Mouse (Mus musculus) embryonic facial prominence, embryonic 15.5 days (tissue): ENCODE data around the gene Gm29776. TPM values are rescaled to one million over a fixed set of nuclear protein-coding genes. Genes with fewer than 3 reads are reported as not detected.

Experiments
- ATAC-seq: fragments of 200-750 bp; cut with Nextera tagmentation; 2 replicates; pipeline ENCODE4 v1.8.0; 2017; ENCODE audit warnings: low read depth, moderate TSS enrichment; ENCODE audit not compliant: insufficient number of reproducible peaks, low FRiP score, low TSS enrichment
- H3K27ac ChIP-seq: fragments of 300-500 bp; sonication (generic); replicated peaks from 2 replicates; pipeline ENCODE4 v1.5.1; 2015; ENCODE audit warnings: mild to moderate bottlenecking, inconsistent platforms
- H3K27me3 ChIP-seq: fragments of 300-500 bp; sonication (generic); 2 replicates; pipeline ENCODE4 v1.6.1; 2015; ENCODE audit warnings: inconsistent platforms
- H3K36me3 ChIP-seq: fragments of 300-500 bp; sonication (generic); 2 replicates; pipeline ENCODE4 v1.6.1; 2015; ENCODE audit warnings: mild to moderate bottlenecking, inconsistent platforms
- H3K4me1 ChIP-seq: fragments of 300-500 bp; sonication (generic); 2 replicates; pipeline ENCODE4 v1.6.1; 2015; ENCODE audit warnings: inconsistent platforms
- H3K4me2 ChIP-seq: fragments of 300-500 bp; sonication (generic); replicated peaks from 2 replicates; pipeline ENCODE4 v1.6.1; 2015; ENCODE audit warnings: mild to moderate bottlenecking, inconsistent platforms
- H3K4me3 ChIP-seq: fragments of 300-500 bp; sonication (generic); replicated peaks from 2 replicates; pipeline ENCODE4 v1.5.1; 2015; ENCODE audit warnings: mild to moderate bottlenecking, inconsistent platforms
- H3K9ac ChIP-seq: fragments of 300-500 bp; sonication (generic); 2 replicates; pipeline ENCODE4 v1.6.1; 2015; ENCODE audit warnings: inconsistent platforms
- H3K9me3 ChIP-seq: fragments of 300-500 bp; sonication (generic); replicated peaks from 2 replicates; pipeline ENCODE4 v1.6.1; 2016; ENCODE audit warnings: inconsistent platforms
- WGBS: fragments of 180-500 bp; shearing (Covaris S2); methylation state at CpG from one replicate; pipeline ENCODE4 v1.1.7; 2015; 5-methylcytosine and 5-hydroxymethylcytosine counted together
- polyA plus RNA-seq: library from polyadenylated mRNA; unstranded; fragments of >200 nt; fragmentation: Nextera tagmentation; extraction: Ambion mirVana; gene quantifications from 2 replicates; pipeline ENCODE4 v1.2.1, GENCODE M21; 2015

Gene Gm29776
- polyA plus RNA-seq, 1 experiment from 2014 or later: 0.23 TPM

- WGBS: 70% methylated on average over 13 of the region's 13 CpGs
- Histone ChIP-seq H3K9me3 (no peaks in the 10 kb centered on the region), H3K36me3 (no peaks in the 10 kb centered on the region), H3K4me3 (no peak overlapping the region), H3K27me3 (no peaks in the 10 kb centered on the region), H3K4me1 (no peaks in the 10 kb centered on the region), H3K27ac (no peak overlapping the region), H3K4me2 (no peak overlapping the region), H3K9ac (no peak overlapping the region)
- no peak for ATAC-seq
Measured at GRCm38 (mm10) chr14:54728823-54729653, 30.4 kb upstream of the Gm29776 start.

GRCm38 (mm10) chr14:54727565-54727964, 28.9 kb upstream of the Gm29776 start:
- no peak for ATAC-seq
- 68% methylated on average over 5 of the region's 5 CpGs for WGBS
- Histone ChIP-seq H3K9me3 (no peaks in the 10 kb centered on the region), H3K4me3 (no peak overlapping the region), H3K4me2 (no peak overlapping the region), H3K4me1 (no peaks in the 10 kb centered on the region), H3K36me3 (no peaks in the 10 kb centered on the region), H3K27ac (no peak overlapping the region), H3K27me3 (no peaks in the 10 kb centered on the region), H3K9ac (no peak overlapping the region)

- WGBS: 72% methylated on average over 6 of the region's 6 CpGs
- Histone ChIP-seq H3K27ac (no peak overlapping the region), H3K4me1 (no peaks in the 10 kb centered on the region), H3K36me3 (no peaks in the 10 kb centered on the region), H3K27me3 (no peaks in the 10 kb centered on the region), H3K4me2 (no peak overlapping the region), H3K4me3 (no peak overlapping the region), H3K9ac (no peak overlapping the region), H3K9me3 (no peaks in the 10 kb centered on the region)
- no peak for ATAC-seq
Measured at GRCm38 (mm10) chr14:54724049-54724448, 25.4 kb upstream of the Gm29776 start.

GRCm38 (mm10) chr14:54721711-54722110, 23.1 kb upstream of the Gm29776 start:
- Histone ChIP-seq H3K4me1 (no peaks in the 10 kb centered on the region), H3K4me3 (no peak overlapping the region), H3K27ac (no peak overlapping the region), H3K9ac (no peak overlapping the region), H3K4me2 (no peak overlapping the region), H3K27me3 (no peaks in the 10 kb centered on the region), H3K9me3 (no peaks in the 10 kb centered on the region), H3K36me3 (no peaks in the 10 kb centered on the region)
- ATAC-seq: no peak
- 72% methylated on average over 10 of the region's 10 CpGs for WGBS

GRCm38 (mm10) chr14:54720654-54721350, 22.2 kb upstream of the Gm29776 start:
- Histone ChIP-seq H3K27me3 (no peaks in the 10 kb centered on the region), H3K4me1 (no peaks in the 10 kb centered on the region), H3K4me3 (no peak overlapping the region), H3K27ac (no peak overlapping the region), H3K4me2 (no peak overlapping the region), H3K9me3 (no peaks in the 10 kb centered on the region), H3K9ac (no peak overlapping the region), H3K36me3 (no peaks in the 10 kb centered on the region)
- 80% methylated on average over 7 of the region's 7 CpGs for whole genome bisulfite sequencing
- no peak for ATAC-seq

- WGBS: 90% methylated on average over 11 of the region's 11 CpGs
- no peak for ATAC-seq
- Histone ChIP-seq H3K4me1 (no peaks in the 10 kb centered on the region), H3K4me3 (no peak overlapping the region), H3K9ac (no peak overlapping the region), H3K9me3 (no peaks in the 10 kb centered on the region), H3K4me2 (no peak overlapping the region), H3K36me3 (no peaks in the 10 kb centered on the region), H3K27me3 (0 out of 2 replicates have a peak, but pooled peaks cover under 1% of the 10 kb centered on the region), H3K27ac (no peak overlapping the region)
Measured at GRCm38 (mm10) chr14:54720041-54720440, 21.4 kb upstream of the Gm29776 start.

GRCm38 (mm10) chr14:54715402-54715801, 16.8 kb upstream of the Gm29776 start:
- ATAC-seq: no peak
- H3K27me3 ChIP-seq: peaks cover 5% of the 10 kb centered on the region; the same call in 1 of the 2 replicates
- H3K4me3 ChIP-seq: no peak overlapping the region
- H3K9ac ChIP-seq: no peak overlapping the region
- no peak overlapping the region for H3K4me2 ChIP-seq
- H3K36me3 ChIP-seq: no peaks in the 10 kb centered on the region
- no peaks in the 10 kb centered on the region for H3K9me3 ChIP-seq
- 53% methylated on average over 1 of the region's 1 CpGs for WGBS
- H3K4me1 ChIP-seq: peaks cover 12% of the 10 kb centered on the region
- H3K27ac ChIP-seq: no peak overlapping the region

- 3% methylated on average over 15 of the region's 15 CpGs for WGBS
- Histone ChIP-seq H3K4me3 (peak overlapping the region; percentile 39), H3K9ac (0 out of 2 replicates have a peak overlapping the region, but pooled peaks have one; percentile 6), H3K27ac (no peak overlapping the region), H3K4me1 (peaks cover 12% of the 10 kb centered on the region), H3K27me3 (peaks cover 5% of the 10 kb centered on the region; the same call in 1 of the 2 replicates), H3K9me3 (no peaks in the 10 kb centered on the region), H3K36me3 (no peaks in the 10 kb centered on the region), H3K4me2 (peak overlapping the region; percentile 72)
- ATAC-seq: peak; percentile 21; the same call in 1 of the 2 replicates
Measured at GRCm38 (mm10) chr14:54714617-54715081, 16.0 kb upstream of the Gm29776 start.

GRCm38 (mm10) chr14:54714121-54714520, 15.5 kb upstream of the Gm29776 start:
- Histone ChIP-seq H3K9ac (0 out of 2 replicates have a peak overlapping the region, but pooled peaks have one; percentile 6), H3K4me3 (peak overlapping the region; percentile 39), H3K27me3 (peaks cover 5% of the 10 kb centered on the region; the same call in 1 of the 2 replicates), H3K4me1 (peaks cover 12% of the 10 kb centered on the region), H3K4me2 (peak overlapping the region; percentile 72), H3K27ac (no peak overlapping the region), H3K36me3 (no peaks in the 10 kb centered on the region), H3K9me3 (no peaks in the 10 kb centered on the region)
- WGBS: under 1% methylated on average over 13 of the region's 13 CpGs
- ATAC-seq: 0 out of 2 replicates have a peak, but pooled peaks have one; percentile 35

GRCm38 (mm10) chr14:54712861-54713260, 14.2 kb upstream of the Gm29776 start:
- peaks cover 12% of the 10 kb centered on the region for H3K4me1 ChIP-seq
- H3K4me2 ChIP-seq: no peak overlapping the region
- 54% methylated on average over 8 of the region's 8 CpGs for WGBS
- no peaks in the 10 kb centered on the region for H3K9me3 ChIP-seq
- no peak overlapping the region for H3K27ac ChIP-seq
- ATAC-seq: no peak
- no peaks in the 10 kb centered on the region for H3K36me3 ChIP-seq
- no peak overlapping the region for H3K9ac ChIP-seq
- no peak overlapping the region for H3K4me3 ChIP-seq
- peaks cover 5% of the 10 kb centered on the region; the same call in 1 of the 2 replicates for H3K27me3 ChIP-seq

GRCm38 (mm10) chr14:54712074-54712473, 13.4 kb upstream of the Gm29776 start, which contains the start of gene Cebpe:
TSS of gene Cebpe (minus strand) at chr14:54712174.
- WGBS: 81% methylated on average over 7 of the region's 7 CpGs
- Histone ChIP-seq H3K4me3 (no peak within 1 kb of the TSS), H3K36me3 (no peaks in the 10 kb centered on the region), H3K27me3 (peaks cover 5% of the 10 kb centered on the region; the same call in 1 of the 2 replicates), H3K9ac (no peak within 1 kb of the TSS), H3K9me3 (no peaks in the 10 kb centered on the region), H3K4me1 (peaks cover 12% of the 10 kb centered on the region), H3K4me2 (no peak within 1 kb of the TSS), H3K27ac (no peak within 1 kb of the TSS)
- ATAC-seq: no peak
